Mouse (Mus musculus) hindbrain, embryonic 11.5 days (tissue): ENCODE results near the gene Tlcd1. TPM values are rescaled to one million over a fixed set of nuclear protein-coding genes. Genes with fewer than 3 reads are reported as not detected.

ENCODE experiments used
- ATAC-seq: fragments of 200-750 bp; cut with Nextera tagmentation; 2 replicates; pipeline ENCODE4 v1.8.0; 2017; ENCODE audit warnings: mild to moderate bottlenecking, moderate TSS enrichment, moderate library complexity; ENCODE audit not compliant: low FRiP score
- DNase-seq: peaks from one replicate; pipeline ENCODE4 v3.0.0-alpha.2; 2015; ENCODE audit warnings: low spot score
- H3K27ac ChIP-seq: fragments of 300-500 bp; sonication (generic); 2 replicates; pipeline ENCODE4 v1.5.1; 2014; ENCODE audit warnings: mild to moderate bottlenecking, low read depth, low read length
- H3K27me3 ChIP-seq: fragments of 300-500 bp; sonication (generic); 2 replicates; pipeline ENCODE4 v1.6.1; 2014; ENCODE audit warnings: mild to moderate bottlenecking, low read length, moderate library complexity, mixed read lengths; ENCODE audit not compliant: control insufficient read depth, insufficient read depth
- H3K36me3 ChIP-seq: fragments of 300-500 bp; sonication (generic); 2 replicates; pipeline ENCODE4 v1.6.1; 2014; ENCODE audit warnings: mild to moderate bottlenecking, low read length, moderate library complexity, mixed read lengths; ENCODE audit not compliant: control insufficient read depth, insufficient read depth
- H3K4me1 ChIP-seq: fragments of 300-500 bp; sonication (generic); replicated peaks from 2 replicates; pipeline ENCODE4 v1.6.1; 2014; ENCODE audit warnings: low read length, mixed read lengths; ENCODE audit not compliant: control insufficient read depth, insufficient read depth
- H3K4me2 ChIP-seq: fragments of 300-500 bp; sonication (generic); replicated peaks from 2 replicates; pipeline ENCODE4 v1.6.1; 2014; ENCODE audit warnings: mild to moderate bottlenecking, low read depth, low read length
- H3K4me3 ChIP-seq: fragments of 300-500 bp; sonication (generic); 2 replicates; pipeline ENCODE4 v1.5.1; 2014; ENCODE audit warnings: low read depth, low read length
- H3K9ac ChIP-seq: fragments of 300-500 bp; sonication (generic); 2 replicates; pipeline ENCODE4 v1.6.1; 2014; ENCODE audit warnings: low read depth, low read length
- H3K9me3 ChIP-seq: fragments of 300-500 bp; sonication (generic); 2 replicates; pipeline ENCODE4 v1.6.1; 2016; ENCODE audit warnings: low read length; ENCODE audit not compliant: control insufficient read depth
- WGBS: fragments of 180-500 bp; shearing (Covaris S2); extraction: QIAGEN DNeasy Blood & Tissue Kit; methylation state at CpG from one replicate; pipeline ENCODE4 v1.1.7; 2014; 5-methylcytosine and 5-hydroxymethylcytosine counted together
- polyA plus RNA-seq: library from polyadenylated mRNA; unstranded; fragments of >200 nt; fragmentation: Nextera tagmentation; extraction: Ambion mirVana; gene quantifications from 2 replicates; pipeline ENCODE4 v1.2.1, GENCODE M21; 2014

Gene Tlcd1
- polyA plus RNA-seq, 1 experiment from 2014 or later = 9.5 TPM

DNA sequence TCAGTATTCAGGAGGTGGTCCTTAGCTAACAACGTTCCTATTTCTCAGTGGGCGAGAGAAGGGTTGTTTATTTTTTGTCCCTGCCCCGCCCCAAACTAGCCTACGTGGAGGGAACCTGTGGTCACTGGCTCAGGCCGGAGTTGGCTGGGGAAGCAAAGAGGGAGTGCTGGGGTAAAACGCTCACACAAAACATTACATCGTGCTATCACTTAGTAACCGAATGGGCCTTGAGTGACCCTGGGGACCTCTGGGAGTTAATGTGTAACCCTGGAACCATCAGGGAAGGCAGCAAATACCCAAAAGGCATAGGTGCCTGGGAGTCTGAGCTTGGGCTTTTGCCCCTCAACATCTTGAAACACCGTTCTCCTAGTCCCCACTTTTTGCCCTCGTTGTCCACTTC, 926 bp downstream of the Tlcd1 start:
- no peaks in the 10 kb centered on the region for H3K9me3 ChIP-seq
- peak overlapping the region; percentile 53 for H3K4me3 ChIP-seq
- DNase-seq (no peak), ATAC-seq (peak; percentile 11; the same call in 1 of the 2 replicates)
- H3K27ac ChIP-seq = no peak overlapping the region
- WGBS = under 1% methylated on average over 10 of the region's 10 CpGs
- no peaks in the 10 kb centered on the region for H3K27me3 ChIP-seq
- H3K4me2 ChIP-seq = peak overlapping the region; percentile 91
- H3K4me1 ChIP-seq = peaks cover 22% of the 10 kb centered on the region
- H3K9ac ChIP-seq = peak overlapping the region; percentile 50; the same call in 1 of the 2 replicates
- peaks cover 9% of the 10 kb centered on the region; the same call in 1 of the 2 replicates for H3K36me3 ChIP-seq

DNA sequence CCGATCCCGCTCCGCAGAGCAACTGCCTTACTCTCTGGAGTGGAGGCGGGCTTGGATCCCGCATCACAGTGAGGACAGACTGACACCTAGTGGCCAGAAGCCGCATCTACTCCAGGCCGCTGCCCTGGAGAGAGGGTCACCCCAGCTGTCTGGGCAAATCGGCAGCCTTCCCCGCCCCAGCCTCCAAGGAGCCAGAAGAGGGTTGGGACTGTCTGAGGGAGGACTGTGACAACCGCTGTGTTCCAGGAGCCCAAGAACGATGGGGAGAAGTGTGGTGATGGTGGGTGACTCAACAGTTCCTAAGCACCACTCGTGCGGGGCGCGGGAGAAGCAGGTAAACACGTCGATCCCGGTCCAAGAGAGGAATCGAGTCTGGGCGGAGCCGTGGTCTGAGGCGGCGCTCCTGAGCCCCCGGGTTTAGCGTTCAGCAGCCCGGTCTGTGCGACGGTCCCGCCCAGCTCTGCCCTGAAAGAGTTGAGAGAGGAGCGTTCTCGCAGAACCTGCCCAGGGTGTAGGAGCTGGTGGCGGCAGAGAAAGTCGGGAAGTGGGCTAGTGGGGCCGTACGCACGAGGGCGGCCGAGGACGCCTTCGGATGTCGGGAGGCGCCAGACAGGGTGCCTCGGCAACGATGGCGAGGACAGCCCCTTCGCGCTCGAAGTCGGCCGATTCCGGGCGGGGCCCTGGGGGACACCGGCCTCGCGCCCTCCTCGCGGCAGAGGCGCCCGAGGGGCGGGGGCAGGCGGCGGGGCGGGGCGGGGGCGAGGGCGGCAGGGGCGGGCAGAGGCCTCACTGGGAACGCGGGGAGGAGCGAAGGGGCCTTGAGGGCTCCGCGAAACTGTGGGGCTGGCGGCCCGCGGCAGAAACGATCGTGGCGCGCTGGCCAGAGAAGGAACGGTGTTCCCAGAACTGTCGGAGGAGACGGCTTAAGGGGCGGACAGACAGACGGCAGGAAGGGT, 1.7 kb downstream of the Tlcd1 start:
- peak; percentile 98 for DNase-seq
- H3K36me3 ChIP-seq = peaks cover 9% of the 10 kb centered on the region; the same call in 1 of the 2 replicates
- H3K9ac ChIP-seq = peak overlapping the region; percentile 68
- 0% methylated on average over 59 of the region's 84 CpGs for WGBS
- no peaks in the 10 kb centered on the region for H3K27me3 ChIP-seq
- peaks cover 22% of the 10 kb centered on the region for H3K4me1 ChIP-seq
- H3K27ac ChIP-seq = peak overlapping the region; percentile 91
- ATAC-seq = peak; percentile 87
- peak overlapping the region; percentile 91 for H3K4me2 ChIP-seq
- peak overlapping the region; percentile 53 for H3K4me3 ChIP-seq
- H3K9me3 ChIP-seq = no peaks in the 10 kb centered on the region

DNA sequence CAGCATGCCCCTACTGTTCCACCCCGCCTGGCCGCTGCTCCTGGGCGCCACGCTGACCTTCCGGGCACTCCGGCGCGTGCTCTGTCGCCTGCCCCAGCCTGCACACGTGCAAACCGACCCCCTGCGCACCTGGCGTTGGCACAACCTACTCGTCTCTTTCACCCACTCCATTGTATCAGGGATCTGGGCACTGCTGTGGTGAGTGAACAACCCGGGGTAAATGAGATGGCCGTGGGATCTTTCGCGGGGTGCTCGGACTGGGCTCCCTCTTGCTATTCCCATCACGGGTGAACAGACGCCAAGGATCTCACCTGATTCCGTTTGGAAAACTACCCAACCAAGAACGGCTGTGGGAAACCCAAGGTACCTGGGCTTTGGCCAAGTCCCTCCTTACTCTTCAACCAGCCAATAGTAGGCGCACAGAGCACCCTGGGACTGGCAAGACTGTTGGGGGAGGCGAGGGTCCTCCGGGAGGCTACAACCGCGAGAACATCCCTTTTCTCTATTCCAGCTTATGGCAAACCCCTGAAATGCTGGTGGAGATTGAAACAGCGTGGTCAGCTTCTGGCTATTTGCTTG, 2.4 kb downstream of the Tlcd1 start:
- H3K4me1 ChIP-seq = peaks cover 22% of the 10 kb centered on the region

GRCm38 (mm10) chr11:78179438-78179999, 3.0 kb downstream of the Tlcd1 start:
- DNase-seq = no peak
- H3K9me3 ChIP-seq = no peaks in the 10 kb centered on the region

More for the DNA sequence above, 2.4 kb downstream of the Tlcd1 start:
- peak; percentile 17; the same call in 1 of the 2 replicates for ATAC-seq
- peak overlapping the region; percentile 91 for H3K27ac ChIP-seq
- no peaks in the 10 kb centered on the region for H3K9me3 ChIP-seq
- H3K4me3 ChIP-seq = peak overlapping the region; percentile 53
- WGBS = 2% methylated on average over 29 of the region's 29 CpGs
- H3K4me2 ChIP-seq = peak overlapping the region; percentile 91
- peaks cover 9% of the 10 kb centered on the region; the same call in 1 of the 2 replicates for H3K36me3 ChIP-seq
- peak; percentile 60 for DNase-seq
- H3K27me3 ChIP-seq = no peaks in the 10 kb centered on the region
- peak overlapping the region; percentile 68 for H3K9ac ChIP-seq

GRCm38 (mm10) chr11:78180081-78180761, 3.7 kb downstream of the Tlcd1 start:
- no peak for DNase-seq
- H3K9ac ChIP-seq = no peak overlapping the region
- no peak overlapping the region for H3K4me2 ChIP-seq
- no peak overlapping the region for H3K4me3 ChIP-seq
- peaks cover 9% of the 10 kb centered on the region; the same call in 1 of the 2 replicates for H3K36me3 ChIP-seq
- no peak overlapping the region for H3K27ac ChIP-seq
- no peaks in the 10 kb centered on the region for H3K27me3 ChIP-seq
- H3K4me1 ChIP-seq = peaks cover 22% of the 10 kb centered on the region
- no peak for ATAC-seq
- H3K9me3 ChIP-seq = no peaks in the 10 kb centered on the region
- 78% methylated on average over 6 of the region's 6 CpGs for WGBS

More at GRCm38 (mm10) chr11:78179438-78179999, 3.0 kb downstream of the Tlcd1 start:
- Histone ChIP-seq H3K27ac (0 out of 2 replicates have a peak overlapping the region, but pooled peaks have one; percentile 91), H3K4me3 (peak overlapping the region; percentile 53; the same call in 1 of the 2 replicates), H3K36me3 (peaks cover 9% of the 10 kb centered on the region; the same call in 1 of the 2 replicates), H3K27me3 (no peaks in the 10 kb centered on the region), H3K4me2 (peak overlapping the region; percentile 91), H3K4me1 (peaks cover 22% of the 10 kb centered on the region), H3K9ac (peak overlapping the region; percentile 68; the same call in 1 of the 2 replicates)
- 33% methylated on average over 8 of the region's 8 CpGs for WGBS
- ATAC-seq = no peak

GRCm38 (mm10) chr11:78181830-78182357, 5.4 kb downstream of the Tlcd1 start:
- Histone ChIP-seq H3K4me2 (peak overlapping the region; percentile 54), H3K27me3 (no peaks in the 10 kb centered on the region), H3K36me3 (peaks cover 9% of the 10 kb centered on the region; the same call in 1 of the 2 replicates), H3K9ac (no peak overlapping the region), H3K4me1 (peaks cover 21% of the 10 kb centered on the region), H3K4me3 (peak overlapping the region; percentile 88), H3K27ac (no peak overlapping the region), H3K9me3 (no peaks in the 10 kb centered on the region)
- ATAC-seq (no peak), DNase-seq (no peak)
- WGBS = 46% methylated on average over 2 of the region's 2 CpGs

DNA sequence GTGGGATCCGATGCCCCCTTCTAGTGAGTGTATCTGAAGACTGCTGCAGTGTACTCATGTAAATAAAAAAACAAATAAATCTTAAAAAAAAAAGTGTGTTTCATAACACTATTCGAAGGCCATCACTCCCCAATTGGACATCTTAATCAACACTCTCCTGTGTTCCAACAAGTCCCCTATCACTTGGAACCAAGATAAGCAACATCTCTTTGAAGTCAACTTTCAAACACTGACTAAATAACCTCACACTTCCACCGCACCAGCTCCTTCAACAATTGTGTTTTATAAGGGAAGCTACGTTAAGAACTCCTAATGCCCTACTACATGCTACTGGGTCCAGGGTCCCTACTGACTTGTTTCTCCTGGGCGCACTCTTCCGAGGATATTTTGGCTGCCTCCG, 5.9 kb downstream of the Tlcd1 start:
- 9% methylated on average over 7 of the region's 7 CpGs for WGBS
- peaks cover 9% of the 10 kb centered on the region; the same call in 1 of the 2 replicates for H3K36me3 ChIP-seq
- H3K27ac ChIP-seq = 0 out of 2 replicates have a peak overlapping the region, but pooled peaks have one; percentile 93
- peak overlapping the region; percentile 91 for H3K9ac ChIP-seq
- ATAC-seq = no peak
- H3K4me3 ChIP-seq = peak overlapping the region; percentile 88
- no peaks in the 10 kb centered on the region for H3K9me3 ChIP-seq
- peaks cover 17% of the 10 kb centered on the region for H3K4me1 ChIP-seq
- H3K27me3 ChIP-seq = no peaks in the 10 kb centered on the region
- DNase-seq = no peak
- peak overlapping the region; percentile 54 for H3K4me2 ChIP-seq
